Mouse (Mus musculus): ENCODE data around the gene Por.

Por gene

GRCm38 (mm10) chr5:135725991-135726390 lies 56.2 kb downstream of the Por start:
- DNase-seq (ENCODE audit: extremely low spot score, low read depth, low spot score), result no peak

GRCm38 (mm10) chr5:135726641-135727346 lies 57.0 kb downstream of the Por start:
- DNase-seq (ENCODE audit: extremely low spot score, low read depth, low spot score), result no peak

DNA sequence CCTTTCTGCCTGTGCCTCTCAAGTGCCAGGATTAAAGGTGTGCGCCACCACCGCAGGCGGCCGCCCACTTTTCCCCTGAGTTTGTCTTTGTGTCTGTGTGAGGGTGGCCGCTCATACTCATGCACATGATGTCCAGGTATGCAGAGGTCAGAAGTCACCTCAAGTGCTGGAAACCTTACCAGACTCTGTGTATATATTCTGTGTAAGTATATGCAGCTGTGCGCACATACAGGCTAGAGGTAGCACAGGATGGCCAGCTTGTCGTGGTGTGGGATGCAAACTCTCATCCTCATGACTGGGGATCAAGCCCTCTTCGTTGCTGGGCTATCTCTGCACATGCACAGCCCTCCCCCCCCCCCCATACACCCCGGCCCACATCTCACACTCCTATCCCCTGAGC lies 58.0 kb downstream of the Por start:
- DNase-seq (ENCODE audit: extremely low spot score, low read depth, low spot score), result no peak

DNA sequence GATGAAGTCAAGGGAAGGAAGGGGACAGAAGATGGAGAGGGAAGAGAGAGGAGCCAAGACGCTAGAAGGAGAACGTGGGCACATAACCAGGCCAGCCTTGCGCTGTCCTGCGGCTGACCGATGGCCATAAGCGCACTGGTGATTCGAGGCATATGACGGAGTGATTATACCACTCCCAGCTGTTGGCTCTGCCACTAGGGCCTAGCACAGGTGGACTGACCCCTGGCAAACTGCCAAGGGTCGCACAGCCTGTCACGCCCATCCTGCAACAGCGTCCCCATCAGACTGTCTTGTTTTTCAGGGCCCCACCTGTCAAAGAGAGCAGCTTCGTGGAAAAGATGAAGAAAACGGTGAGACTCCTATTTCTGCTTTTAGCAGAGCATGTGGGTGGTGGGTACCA lies 58.5 kb downstream of the Por start:
- no peak for DNase-seq (ENCODE audit: extremely low spot score, low read depth, low spot score)

DNA sequence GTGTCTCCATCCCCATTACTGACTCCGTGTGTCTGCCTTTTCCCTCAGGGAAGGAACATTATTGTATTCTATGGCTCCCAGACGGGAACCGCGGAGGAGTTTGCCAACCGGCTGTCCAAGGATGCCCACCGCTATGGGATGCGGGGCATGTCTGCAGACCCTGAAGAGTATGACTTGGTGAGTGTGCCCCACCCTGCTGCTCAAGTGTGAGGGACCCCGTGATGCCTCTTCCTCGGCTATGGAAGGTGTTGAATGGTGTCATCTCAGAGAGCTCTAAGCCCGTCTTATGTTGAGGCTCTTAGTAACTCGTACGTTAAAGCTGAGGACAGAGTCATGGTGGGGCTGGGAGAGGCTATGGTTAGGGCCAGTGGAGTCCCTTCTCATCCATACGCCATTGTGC lies 59.5 kb downstream of the Por start:
- DNase-seq (ENCODE audit: extremely low spot score, low read depth, low spot score), result no peak

DNA sequence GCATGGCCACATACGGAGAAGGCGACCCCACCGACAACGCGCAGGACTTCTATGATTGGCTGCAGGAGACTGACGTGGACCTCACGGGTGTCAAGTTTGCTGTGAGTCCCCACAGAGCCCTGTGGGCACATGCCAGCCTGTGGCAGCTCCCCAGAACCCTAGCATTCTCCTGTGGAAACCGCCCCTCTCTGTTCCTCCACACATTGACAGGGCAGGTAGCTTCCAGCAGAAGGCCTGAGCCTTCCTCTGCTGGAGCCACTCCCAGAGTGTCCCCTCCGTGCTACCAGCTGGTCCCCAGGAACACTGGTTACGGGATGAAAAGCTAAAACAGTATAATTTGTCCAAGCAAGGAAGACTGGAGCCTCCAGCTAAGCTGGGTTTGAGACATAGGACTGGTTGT lies 60.4 kb downstream of the Por start:
- DNase-seq (ENCODE audit: extremely low spot score, low read depth, low spot score), result no peak

DNA sequence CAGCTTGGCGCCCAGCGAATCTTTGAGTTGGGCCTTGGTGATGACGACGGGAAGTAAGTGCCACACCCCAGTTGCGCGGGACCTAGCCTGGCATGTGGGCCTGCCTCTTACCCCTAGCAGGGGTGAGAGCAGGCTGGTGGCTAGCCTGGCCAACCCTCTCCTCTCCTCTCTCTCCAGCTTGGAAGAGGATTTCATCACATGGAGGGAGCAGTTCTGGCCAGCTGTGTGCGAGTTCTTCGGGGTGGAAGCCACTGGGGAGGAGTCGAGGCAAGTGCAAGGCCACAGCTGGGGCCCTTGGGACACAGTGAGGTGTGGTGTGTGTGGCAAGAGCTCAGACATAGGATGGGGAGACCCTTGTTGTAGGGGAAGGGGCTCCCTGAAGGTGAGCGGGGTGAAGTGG lies 61.1 kb downstream of the Por start:
- no peak for DNase-seq (ENCODE audit: extremely low spot score, low read depth, low spot score)

DNA sequence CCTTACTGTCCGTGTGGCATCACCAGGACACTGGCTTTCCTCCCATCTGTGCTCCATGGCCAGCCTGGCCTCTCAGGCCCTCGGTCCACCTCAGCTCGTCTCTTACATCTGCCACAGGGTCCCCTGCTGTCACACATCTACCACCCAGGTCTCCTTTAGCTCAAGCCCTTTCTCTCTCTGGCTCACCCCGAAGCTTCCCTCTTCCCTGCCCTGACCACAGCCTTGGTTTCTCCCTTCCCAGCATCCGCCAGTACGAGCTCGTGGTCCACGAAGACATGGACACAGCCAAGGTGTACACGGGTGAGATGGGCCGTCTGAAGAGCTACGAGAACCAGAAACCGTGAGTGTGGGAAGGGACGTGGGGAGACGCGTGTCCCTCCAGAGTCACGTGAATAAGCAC lies 61.5 kb downstream of the Por start:
- DNase-seq (ENCODE audit: extremely low spot score, low read depth, low spot score), result no peak

DNA sequence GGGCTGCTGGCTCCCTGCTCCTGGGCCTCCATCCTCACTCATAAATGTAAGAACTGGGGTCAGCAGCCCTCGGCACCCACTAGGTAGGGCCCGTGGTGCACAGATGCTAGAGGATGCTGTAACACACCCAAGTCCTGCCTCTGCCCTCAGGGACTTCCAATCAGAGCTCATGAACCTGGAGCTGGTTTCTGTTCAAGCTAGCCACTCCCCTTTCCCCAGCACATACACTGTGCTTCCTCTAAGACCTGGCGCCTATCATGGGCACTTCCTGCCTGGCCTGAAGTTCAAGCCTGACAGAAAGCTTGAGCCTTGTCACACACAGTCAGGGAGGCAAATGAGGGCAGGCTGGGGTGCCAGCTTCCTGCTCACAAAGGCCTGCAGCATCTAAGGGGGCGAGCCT lies 63.2 kb downstream of the Por start:
- no peak for DNase-seq (ENCODE audit: extremely low spot score, low read depth, low spot score)

- no peak for DNase-seq (ENCODE audit: extremely low spot score, low read depth, low spot score)
These were observed 64.3 kb downstream of the Por start for GRCm38 (mm10) chr5:135734057-135734680.

GRCm38 (mm10) chr5:135735741-135736140 lies 65.9 kb downstream of the Por start:
- DNase-seq (ENCODE audit: extremely low spot score, low read depth, low spot score), result no peak

- no peak for DNase-seq (ENCODE audit: extremely low spot score, low read depth, low spot score)
These were observed 66.7 kb downstream of the Por start for GRCm38 (mm10) chr5:135736544-135736943.

- DNase-seq (ENCODE audit: extremely low spot score, low read depth, low spot score), result no peak
These were observed 67.3 kb downstream of the Por start for GRCm38 (mm10) chr5:135737154-135737553.

GRCm38 (mm10) chr5:135738266-135738665 lies 68.4 kb downstream of the Por start:
- no peak for DNase-seq (ENCODE audit: extremely low spot score, low read depth, low spot score)

GRCm38 (mm10) chr5:135742156-135742555 lies 72.3 kb downstream of the Por start:
- DNase-seq (ENCODE audit: extremely low spot score, low read depth, low spot score), result no peak

GRCm38 (mm10) chr5:135742941-135743740 lies 73.3 kb downstream of the Por start:
- DNase-seq (ENCODE audit: extremely low spot score, low read depth, low spot score), result no peak

- DNase-seq (ENCODE audit: extremely low spot score, low read depth, low spot score), result peak; percentile 57
These were observed 74.1 kb downstream of the Por start, which contains the start of gene Tmem120a for GRCm38 (mm10) chr5:135743741-135744609. Gene Tmem120a, minus strand, starts transcription at chr5:135744448.

- no peak for DNase-seq (ENCODE audit: extremely low spot score, low read depth, low spot score)
These were observed 74.9 kb downstream of the Por start for GRCm38 (mm10) chr5:135744742-135745141.

- DNase-seq (ENCODE audit: extremely low spot score, low read depth, low spot score), result no peak
These were observed 81.2 kb downstream of the Por start for GRCm38 (mm10) chr5:135751041-135751440.

DNA sequence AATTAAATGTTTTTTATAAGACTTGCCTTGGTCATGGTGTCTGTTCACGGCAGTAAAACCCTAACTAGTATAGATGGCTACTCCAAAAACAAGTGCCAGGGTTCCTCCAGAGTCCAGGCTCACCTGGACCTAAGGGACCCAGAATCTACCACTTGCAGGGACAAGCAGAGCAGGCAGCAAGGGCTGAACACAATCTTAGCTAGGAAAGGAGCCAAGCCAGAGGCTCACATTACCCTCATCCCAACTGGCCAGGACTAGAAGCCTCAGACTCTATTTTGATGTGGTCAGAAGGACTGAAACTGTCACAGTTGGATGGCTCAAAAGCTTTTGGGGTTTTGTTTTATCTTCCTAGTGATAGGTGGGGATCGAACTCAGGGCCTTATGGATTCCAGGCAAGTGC lies 81.8 kb downstream of the Por start:
- DNase-seq (ENCODE audit: extremely low spot score, low read depth, low spot score), result no peak

GRCm38 (mm10) chr5:135761881-135762280 lies 92.0 kb downstream of the Por start:
- DNase-seq (ENCODE audit: extremely low spot score, low read depth, low spot score), result no peak

All from hindlimb bud, embryonic 11.5 days (tissue).